Mouse (Mus musculus) urinary bladder, postnatal 4 days (tissue): Measurements from ENCODE around the gene Impdh2.

Source experiments
- DNase-seq, 2 experiments: peaks; one replicate each; pipeline ENCODE4 v3.0.0; 2021 to 2022; ENCODE audit warnings: low spot score in 2 of 2

The Impdh2 gene

DNA sequence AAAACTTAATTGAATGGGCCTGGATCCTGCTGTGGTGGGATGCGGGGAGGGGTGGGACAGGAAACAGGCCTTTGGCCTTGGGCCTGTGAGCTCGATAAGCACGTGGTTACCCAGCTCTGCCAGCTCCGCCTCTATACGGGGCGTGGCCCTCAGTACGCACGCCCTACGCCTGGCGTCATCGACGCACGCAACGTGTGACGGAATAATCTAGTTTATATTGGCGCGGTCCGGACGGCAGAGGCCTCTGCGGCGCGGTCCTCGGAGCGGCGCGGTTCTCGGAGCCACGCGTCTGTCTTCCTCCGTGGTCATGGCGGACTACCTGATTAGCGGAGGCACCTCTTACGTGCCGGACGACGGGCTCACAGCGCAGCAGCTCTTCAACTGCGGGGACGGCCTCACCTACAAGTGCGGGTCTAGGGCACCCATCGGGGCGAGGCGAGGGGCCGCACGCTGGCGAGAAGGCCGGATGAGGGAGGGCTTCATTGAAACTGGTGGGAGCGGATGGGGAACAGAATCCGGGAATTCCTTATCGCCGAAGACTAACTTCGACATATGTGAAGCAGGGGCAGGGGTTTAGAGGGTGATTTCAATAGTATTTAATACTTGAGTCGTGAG lies at the start of gene Impdh2:
Gene Impdh2, plus strand, starts transcription at position 60 of the 615 bp plus-strand sequence.
- peak; percentile 93 for DNase-seq

DNA sequence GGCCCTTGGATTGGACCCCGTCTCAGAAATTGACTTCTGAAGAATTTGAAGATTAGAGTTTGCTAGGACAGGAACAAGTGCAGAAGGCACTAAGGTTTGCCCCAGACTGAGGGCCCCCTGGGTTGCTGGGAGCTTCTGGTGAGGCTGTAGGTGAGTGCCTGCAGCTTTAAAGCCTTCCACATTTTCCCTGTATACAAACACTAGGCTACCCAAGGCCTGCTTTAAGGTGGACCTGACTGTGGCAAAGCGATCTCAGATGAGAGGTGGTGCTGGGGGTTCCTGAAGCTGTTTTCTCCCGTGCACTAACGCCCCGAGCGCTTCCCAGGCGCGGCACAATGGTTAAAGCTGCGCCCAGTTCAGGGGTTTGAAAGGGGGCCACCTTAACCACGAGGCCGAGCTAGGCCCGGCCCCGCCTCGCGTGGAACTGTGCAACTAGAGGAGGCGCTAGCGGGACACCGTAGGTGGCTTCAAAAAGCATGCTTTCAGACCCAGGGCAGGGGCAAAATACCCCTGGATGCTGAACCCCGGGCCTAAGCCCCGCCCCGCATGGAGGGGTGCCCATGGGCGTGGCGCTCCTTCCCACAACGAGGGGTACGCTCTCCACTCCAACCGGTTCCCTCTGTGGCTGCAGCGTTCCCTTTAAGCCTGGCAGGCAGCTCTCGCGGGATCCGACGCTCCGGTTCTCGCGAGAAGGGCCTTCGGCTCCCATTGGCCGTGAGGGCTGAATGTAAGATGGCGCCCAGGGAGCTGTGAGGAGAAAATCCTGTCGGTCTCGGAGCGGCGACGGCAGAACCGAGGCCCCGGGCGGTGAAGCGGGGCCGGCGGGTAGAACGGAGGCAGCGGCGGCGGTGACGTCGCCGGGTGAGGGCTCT lies 43.5 kb upstream of the Impdh2 start, which contains the start of gene Qrich1:
Gene Qrich1, plus strand, starts transcription at position 427 of the 872 bp plus-strand sequence.
- DNase-seq: peak; percentile 91 to 93

DNA sequence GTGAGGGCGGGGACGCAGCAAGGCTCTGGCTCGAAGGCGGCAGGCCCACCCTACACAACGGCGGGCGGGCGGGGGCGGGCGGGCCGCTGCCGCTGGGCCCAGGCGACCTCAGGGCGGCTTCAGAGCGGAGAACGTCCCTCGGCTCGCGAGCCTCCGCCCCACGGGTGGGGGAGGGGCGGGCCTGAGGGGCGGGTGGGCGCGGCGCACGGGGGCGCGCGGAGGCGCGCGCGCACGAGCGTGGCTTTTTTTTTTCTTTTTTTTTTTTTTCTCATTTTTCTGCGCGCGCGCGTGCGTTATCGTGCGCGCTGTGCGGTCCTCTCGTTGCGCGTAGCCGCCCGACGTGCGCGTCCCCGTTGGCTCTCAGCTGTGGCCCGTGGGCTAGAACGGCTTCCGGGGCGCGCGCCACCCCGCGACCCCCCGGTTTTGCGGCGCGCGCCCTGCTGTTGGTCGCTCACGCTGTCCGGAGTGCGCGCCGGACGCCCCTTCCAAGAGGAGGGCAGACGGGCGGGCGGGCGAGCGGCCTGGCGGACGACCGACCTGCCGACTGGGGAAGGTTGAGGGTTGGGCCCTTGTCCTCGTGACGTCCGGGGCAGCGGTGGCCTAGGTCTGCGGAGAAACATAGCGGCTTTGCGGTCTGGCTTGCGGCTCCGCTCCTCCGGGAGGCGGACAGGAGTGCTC lies 42.7 kb upstream of the Impdh2 start:
- peak; percentile 79 to 83 for DNase-seq

DNA sequence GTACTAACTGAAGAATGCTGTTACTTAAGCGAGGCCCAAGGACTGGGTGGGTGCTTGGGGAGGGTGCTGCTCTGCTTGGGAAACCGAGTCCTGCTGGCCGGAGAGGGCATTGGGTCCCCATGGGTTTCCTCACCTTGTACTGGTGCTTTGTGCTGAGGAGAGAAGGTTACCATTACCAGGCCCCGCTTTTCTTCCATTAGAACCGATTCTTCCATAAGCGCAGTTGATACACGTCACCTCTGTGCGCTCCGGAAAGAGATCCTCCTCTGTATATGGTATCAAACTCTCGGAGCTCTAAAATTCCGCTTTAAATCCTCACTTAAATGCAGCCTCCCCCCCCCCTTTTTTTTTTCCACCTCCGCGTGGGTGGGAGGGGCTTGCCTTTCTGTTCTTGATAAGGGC lies 42.2 kb upstream of the Impdh2 start:
- DNase-seq: no peak

DNA sequence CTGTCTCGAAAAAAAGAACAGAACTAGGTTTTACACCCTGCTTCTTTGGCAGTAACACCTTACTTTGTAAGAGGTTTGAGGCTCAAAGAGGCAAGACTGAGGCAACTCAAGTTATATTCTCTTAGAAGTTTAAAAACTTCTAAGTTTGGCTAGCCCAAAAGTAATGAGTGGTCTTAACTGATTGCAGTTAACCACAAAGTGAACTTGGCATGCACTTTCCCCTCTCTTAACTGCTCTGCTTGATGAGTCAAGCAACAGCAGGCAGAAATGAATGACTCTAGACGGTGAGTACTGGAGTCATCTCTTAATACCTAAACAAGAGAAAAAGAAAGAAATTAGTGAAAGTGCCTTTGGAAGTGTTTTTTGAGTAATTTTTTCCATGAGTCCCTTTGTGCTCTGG lies 38.5 kb upstream of the Impdh2 start:
- no peak for DNase-seq

DNA sequence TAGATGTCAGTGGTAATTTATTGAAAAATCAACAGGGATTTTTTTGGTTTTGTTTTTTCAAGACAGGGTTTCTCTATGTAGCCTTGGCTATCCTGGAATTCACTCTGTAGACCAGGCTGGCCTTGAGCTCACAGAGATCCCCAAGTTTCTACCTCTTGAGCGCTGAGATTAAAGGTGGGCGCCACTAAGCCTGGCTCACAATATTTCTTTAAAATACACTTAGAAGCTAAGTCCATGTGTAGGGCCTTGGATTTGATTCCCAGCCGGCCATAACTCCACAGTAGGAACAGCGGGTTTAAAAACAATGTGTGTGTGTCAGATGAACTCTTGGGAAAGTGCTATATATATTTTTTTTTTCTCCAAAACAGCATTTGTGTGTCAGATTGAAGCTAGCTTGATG lies 36.7 kb upstream of the Impdh2 start:
- no peak for DNase-seq

DNA sequence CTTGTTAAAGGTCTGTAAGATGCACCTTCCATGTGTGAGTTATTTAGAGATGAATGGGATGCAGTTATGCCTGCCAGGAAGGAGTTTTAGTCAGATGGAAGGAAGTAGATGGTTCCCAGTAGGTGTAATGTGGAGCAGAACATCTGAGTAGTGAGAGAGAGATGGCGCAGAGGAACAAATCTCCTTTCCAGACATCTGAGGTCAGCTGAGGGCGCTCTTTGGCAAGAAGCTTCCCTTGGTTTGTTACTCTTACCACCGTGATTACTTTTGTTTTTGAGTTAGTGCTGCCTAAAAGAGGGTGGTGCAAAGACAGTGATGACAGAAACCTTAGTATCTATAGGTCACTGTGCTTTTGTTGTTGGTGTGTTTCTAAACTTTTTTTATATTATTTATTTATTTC lies 34.7 kb upstream of the Impdh2 start:
- no peak for DNase-seq

DNA sequence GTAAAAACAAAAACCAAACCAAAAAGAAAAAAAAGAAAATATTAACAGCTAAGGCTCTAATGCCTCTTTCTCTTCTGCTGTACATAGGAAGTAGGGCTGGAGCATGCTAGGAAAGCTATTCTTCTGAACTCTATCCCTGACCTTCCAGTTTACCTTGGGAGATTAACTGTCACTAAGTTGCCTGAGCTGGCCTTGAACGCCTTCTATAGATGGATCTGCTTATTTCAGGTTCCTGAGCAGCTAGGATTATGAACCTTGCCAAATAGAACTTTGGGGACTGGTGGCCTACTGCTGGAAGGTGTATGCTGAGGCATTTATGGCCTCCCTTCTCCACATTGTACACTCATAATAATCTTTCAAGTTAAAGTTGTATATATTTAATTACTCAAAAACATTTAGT lies 29.1 kb upstream of the Impdh2 start:
- no peak for DNase-seq

DNA sequence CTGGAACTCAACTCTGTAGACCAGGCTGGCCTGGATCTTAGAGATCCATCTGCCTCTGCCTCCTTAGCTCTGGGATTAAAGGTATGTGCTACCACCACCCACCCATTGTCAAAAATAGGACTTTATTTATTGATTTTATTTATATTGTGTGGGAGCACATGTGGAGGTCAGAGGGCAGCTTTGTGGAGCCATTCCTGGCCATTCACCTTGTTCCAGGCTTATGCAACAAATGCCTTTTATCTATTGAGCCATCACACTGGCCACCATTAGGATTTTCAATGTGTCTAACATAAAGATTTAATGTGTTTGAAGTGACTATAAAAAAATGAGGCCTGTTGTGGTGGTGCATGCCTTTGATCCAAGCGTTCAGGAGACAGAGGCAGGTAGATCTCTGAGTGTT lies 28.6 kb upstream of the Impdh2 start:
- no peak for DNase-seq

DNA sequence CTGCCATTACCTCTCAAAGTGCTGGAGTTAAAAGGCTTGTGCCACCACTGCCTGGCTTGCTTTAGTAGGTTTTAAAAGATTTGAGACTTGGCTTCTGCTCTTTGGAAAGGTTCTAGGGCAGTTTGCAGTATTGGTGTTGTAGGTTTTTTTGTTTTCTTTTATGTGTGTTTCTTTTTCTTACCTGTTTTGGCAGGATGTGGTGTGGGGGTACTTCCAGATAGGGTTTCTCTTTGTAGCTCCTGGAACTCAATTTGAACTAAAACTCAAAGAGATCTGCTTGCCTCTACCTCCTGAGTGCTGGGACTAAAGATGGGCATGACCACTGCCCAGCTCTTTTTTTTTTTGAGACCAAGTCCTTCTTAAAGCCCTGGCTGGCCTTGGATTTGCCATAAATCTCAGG lies 19.2 kb upstream of the Impdh2 start:
- DNase-seq: no peak

DNA sequence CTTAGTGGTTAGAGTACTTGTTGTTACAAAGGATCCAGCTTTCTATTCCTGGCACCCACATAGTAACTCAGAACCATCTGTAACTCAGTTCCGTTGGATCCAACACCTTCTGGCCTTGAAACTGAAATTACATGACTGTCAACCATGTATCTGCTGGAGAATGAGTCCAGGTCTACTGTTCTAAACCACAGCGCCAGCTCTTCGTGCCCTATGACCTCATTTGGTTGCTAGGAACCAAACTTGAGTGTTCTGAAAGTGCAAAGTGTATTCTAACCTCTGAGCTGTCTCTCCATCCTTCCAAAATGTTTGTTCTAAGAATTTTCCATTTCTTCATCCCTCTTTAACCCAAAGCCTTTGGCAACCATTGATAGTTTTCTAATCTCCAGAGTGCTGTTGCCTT lies 14.1 kb upstream of the Impdh2 start:
- no peak for DNase-seq

DNA sequence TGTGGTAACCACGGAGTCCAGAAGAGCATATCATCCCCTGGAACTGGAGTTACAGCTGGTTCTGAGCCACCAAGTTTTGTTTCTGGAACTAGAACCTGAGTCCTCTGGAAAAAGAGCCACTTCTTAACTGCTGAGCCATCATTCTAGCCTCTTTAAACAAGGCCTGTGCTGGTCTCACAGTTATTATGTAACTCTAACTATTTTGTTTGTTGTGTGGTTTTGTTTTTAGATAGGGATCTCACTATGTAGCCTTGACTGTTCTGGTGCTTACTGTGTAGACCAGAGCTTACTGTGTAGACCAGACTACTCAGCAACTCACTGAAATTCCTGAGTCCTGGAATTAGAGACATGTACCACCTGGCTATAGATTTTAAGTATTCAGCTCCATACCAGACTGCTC lies 13.2 kb upstream of the Impdh2 start:
- DNase-seq: no peak

DNA sequence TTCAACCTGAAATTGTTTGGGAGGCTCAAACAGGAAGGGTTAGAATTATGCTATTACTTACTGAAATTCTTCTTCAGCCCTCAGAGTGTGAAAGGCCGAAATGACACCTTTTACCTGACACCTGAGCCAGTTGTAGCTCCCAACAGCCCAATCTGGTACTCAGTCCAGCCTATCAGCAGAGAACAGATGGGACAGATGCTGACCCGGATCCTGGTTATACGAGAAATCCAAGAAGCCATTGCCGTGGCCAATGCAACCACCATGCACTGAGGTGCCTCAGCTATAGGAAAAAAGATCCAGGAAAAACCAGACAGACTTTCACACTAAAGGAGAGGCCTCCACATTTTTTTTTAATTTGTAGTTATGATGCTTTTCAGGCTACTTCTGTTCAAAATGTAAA lies 917 bp upstream of the Impdh2 start:
- no peak for DNase-seq

DNA sequence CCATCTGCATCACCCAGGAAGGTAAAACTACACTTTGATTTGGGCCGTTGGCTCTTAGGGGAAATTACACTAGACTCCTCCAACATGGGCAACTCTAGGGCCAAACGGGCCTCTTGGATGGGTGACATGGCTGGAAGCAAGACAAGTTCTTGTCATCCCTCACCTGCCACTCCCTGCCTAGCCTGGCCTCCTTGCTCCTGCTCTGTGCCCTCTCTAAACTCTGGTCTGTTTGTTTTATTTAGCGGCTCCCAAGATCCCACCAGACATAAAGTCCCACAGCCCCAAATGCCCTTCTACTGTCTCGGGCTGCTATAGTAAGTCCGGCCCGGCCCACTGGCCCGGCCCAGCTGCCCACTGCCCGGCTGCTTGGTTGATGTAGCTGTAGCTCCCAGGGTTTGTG lies 3.6 kb downstream of the Impdh2 start:
- no peak for DNase-seq

DNA sequence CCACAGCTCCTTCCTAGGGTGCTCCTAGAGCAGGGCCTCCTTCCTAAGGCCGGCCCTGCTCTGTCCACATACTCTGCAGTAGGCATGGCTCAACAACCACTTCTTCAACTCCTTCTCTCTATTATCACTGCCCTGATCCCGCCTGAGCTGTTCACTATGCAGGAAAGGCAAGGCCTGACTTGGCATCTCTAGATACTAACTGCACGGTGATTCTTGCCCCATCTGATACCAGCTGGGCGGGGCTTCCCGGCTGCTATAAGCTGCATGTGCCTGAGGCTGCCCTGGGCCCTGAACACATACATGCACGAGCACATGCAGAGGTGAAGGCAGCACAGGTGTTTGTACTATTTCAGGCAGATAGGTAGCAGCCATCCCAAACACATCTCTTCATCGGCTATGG lies 4.0 kb downstream of the Impdh2 start:
- no peak for DNase-seq

DNA sequence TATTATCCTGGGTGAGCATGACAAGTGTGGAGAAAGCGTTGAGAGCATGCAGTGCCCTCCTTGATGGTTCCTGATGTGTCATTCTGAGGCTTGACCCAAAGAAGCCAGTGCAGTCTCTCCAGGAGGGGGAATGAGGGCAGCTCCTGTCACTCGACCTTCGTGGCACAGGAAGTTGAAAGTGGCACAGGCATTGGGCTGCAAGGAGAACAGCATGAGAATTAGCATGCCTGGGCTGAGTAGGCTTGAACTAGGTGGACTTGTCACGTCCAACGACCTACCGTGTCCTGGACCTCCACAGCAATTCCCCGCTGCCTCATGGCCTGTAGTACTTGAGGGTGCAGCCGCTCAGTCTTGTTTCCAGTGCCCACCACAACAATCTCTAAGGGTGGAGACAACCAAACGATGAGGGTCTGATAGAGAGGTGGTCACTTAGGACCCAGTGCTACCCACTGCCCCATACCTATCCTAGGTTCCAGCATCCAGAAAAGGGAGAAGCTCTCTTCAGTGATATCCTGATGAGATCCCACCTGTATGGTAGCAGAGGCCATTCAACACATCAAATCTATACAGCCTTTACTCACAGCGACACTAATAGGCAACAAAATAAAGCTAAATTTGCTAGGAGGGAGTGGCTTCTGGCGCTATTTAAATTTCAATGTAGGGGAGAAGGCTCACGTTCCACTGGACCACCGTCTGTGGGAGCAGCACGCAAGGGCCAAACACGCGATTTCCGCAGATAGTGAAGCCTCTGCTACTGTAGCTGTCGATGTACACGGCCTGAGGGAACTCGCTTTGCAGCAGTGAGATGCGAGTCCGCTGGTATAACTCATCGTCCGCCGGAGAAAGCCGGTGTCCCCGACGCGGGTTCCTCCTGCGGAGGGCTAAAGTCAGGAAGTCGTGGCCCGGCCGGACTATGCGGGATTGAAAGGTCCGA lies 6.1 kb downstream of the Impdh2 start:
- no peak for DNase-seq

DNA sequence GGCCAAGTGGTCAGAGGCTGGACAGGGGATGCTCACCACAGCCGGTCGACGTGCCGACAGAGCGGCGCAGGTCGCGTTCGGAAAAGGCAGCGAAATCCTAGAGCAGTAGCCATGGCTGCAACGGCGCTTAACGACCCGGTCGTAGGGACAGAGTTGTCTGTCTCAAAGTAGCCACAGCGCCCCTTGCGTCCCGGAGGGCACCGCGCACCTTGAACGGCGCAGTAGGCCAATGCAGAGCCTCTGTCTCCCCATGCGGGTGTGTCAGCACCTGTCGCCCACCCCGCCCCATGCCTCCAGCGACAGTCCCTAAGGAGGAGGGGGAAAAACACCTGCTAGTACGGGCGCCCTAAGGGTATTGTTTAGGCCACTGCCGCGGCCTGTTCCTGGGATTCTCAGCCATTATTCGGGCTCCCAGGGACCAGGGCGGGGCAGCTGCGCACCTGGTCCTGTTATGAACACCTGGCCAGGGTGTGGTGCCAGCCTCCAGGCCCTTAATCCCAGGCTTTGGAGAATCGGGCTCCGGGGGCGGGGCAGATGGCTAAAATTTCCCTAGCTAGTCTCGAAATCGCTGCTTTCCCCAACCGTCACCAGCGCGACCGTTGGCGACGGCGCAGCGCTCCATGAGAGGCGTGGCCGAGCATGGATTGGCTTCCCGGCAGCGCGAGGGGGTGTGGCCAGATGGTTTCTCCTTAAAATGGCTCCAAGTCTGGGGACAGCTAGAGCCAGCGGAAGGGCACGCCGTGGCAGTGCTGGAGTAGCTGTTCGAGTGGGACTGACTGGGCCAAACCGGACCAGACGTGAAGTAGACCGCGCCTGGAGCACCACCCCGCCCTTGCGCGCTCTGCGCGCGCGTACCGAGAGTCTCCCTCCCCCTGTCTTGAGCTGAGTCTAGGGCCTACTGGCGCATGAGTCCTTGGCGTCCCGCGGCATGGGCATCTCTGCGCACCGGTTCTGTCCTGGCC lies 7.0 kb downstream of the Impdh2 start, which contains the start of gene Ndufaf3:
Gene Ndufaf3, minus strand, starts transcription at position 620 of the 962 bp plus-strand sequence.
- DNase-seq: peak; percentile 91 to 95

DNA sequence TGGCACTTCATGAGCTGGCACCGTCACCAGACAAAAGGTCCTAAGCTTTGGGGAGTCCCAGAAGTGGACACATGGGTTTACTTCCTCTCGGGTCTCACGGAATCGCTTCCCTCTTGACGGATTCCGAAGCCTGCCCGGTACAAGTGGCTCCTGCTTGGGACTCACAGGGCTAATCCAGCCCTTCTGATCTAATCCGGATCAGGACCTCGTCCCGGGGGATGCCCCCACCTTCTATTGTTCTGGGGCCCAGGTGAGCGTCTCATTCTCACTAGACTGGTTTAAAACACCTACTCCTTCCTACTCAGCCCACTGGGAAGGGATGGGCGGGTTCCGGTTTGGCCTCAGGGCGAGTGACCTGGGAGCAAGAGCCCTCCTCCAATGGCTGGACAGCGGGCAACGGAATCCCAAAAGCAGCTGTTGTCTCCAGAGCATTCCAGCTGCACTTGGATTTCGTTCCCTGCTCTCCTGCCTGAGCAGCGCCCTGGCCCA lies 7.9 kb downstream of the Impdh2 start:
- DNase-seq: no peak

DNA sequence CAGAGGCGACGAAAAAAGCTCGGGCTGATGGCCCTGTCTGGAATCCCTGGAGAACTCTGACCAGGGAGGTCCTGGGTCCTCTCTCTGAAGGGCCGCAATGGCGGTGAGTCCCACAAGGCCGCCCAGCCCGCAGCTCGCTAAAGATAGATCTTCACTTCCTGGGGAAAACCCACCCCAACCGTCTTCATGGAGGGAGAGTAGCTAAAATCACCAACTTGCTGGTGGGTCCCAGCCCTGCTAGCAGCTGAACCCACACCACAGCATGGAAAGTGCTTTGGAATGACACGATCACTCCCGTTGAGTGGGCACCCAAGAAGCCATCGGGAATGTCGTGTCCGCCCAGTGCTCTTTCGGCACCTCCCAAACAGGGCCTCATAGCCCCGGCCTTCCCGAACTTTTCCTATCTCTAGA lies 8.4 kb downstream of the Impdh2 start:
- DNase-seq: no peak
